9 mouse cellular contexts compared by ENCODE assay signal in the genomic region with DNA sequence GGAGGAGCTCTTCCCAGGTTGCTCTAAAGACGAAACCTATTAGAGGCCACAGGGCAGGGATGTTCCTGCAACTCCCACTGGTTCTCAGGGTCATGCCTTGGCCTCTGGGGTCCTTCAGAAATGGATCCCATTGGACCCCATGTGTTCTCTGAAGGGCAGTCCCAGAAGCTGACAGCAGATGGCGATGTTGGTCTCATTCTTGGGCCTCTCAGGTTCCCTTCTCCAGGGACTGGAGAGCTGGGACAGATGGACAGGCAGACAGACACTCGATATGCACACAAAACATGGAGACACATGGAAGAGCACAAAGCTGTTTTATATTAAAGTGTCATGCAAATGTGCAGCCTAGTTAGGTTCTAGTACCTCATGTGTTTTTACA. TPM values are rescaled to one million over a fixed set of nuclear protein-coding genes. Genes with fewer than 3 reads are reported as not detected.
DNase-seq lines count a peak whose midpoint lies in the region; ATAC-seq and TF ChIP-seq lines count a peak whose summit lies in the region.
"Had no signal": no experiment of that assay in that cellular context is flagged by ENCODE, and none has a peak within 500 bp of the region (broad histone marks: within the 10 kb centered on the region; RNA-seq: fewer than 3 reads in every experiment).

No protein-coding gene starts in this region.

- no peak overlapping the region for H3K4me3 ChIP-seq in intestine, postnatal 0 days (ENCODE audit: low read depth, low read length)
- H3K4me3 ChIP-seq in intestine, embryonic 16.5 days (ENCODE audit: low read length), result no peak overlapping the region
- no peak overlapping the region for H3K4me3 ChIP-seq in liver, embryonic 11.5 days (ENCODE audit: low read depth, low read length)
- H3K4me3 ChIP-seq: erythroblast, embryonic 14.5 days had no signal

- no peaks in the 10 kb centered on the region for H3K36me3 ChIP-seq in intestine, postnatal 0 days (ENCODE audit: control insufficient read depth, insufficient read depth)
- no peaks in the 10 kb centered on the region for H3K36me3 ChIP-seq in intestine, embryonic 16.5 days (ENCODE audit: control insufficient read depth, insufficient read depth, low read length)
- no peaks in the 10 kb centered on the region for H3K36me3 ChIP-seq in liver, embryonic 11.5 days (ENCODE audit: control insufficient read depth, insufficient read depth, low read length)

- 15% methylated on average over 3 of the region's 3 CpGs for WGBS in intestine, postnatal 0 days
- 14% methylated on average over 3 of the region's 3 CpGs for WGBS in intestine, embryonic 16.5 days
- 15% methylated on average over 3 of the region's 3 CpGs for WGBS in liver, embryonic 11.5 days

- no peak overlapping the region for H3K9ac ChIP-seq in intestine, postnatal 0 days (ENCODE audit: low read depth, low read length)
- no peak overlapping the region for H3K9ac ChIP-seq in intestine, embryonic 16.5 days (ENCODE audit: low read depth, low read length)
- no peak overlapping the region for H3K9ac ChIP-seq in liver, embryonic 11.5 days (ENCODE audit: low read depth, low read length)

- peaks cover 3% of the 10 kb centered on the region; the same call in 1 of the 2 replicates for H3K9me3 ChIP-seq in intestine, postnatal 0 days (ENCODE audit: control insufficient read depth)
- H3K9me3 ChIP-seq in intestine, embryonic 16.5 days (ENCODE audit: control insufficient read depth, low read length), result no peaks in the 10 kb centered on the region
- no peaks in the 10 kb centered on the region for H3K9me3 ChIP-seq in liver, embryonic 11.5 days (ENCODE audit: control insufficient read depth, low read length)

- no peaks in the 10 kb centered on the region for H3K4me1 ChIP-seq in intestine, postnatal 0 days (replicated peaks; ENCODE audit: control insufficient read depth, insufficient read depth, low read length)
- no peaks in the 10 kb centered on the region for H3K4me1 ChIP-seq in intestine, embryonic 16.5 days (ENCODE audit: control insufficient read depth, insufficient read depth, low read length)
- H3K4me1 ChIP-seq in liver, embryonic 11.5 days (replicated peaks; ENCODE audit: control insufficient read depth, insufficient read depth, low read length), result no peaks in the 10 kb centered on the region

- H3K27me3 ChIP-seq in intestine, postnatal 0 days (replicated peaks; ENCODE audit: control insufficient read depth, insufficient read depth, low read length), result no peaks in the 10 kb centered on the region
- no peaks in the 10 kb centered on the region for H3K27me3 ChIP-seq in intestine, embryonic 16.5 days (replicated peaks; ENCODE audit: control insufficient read depth, insufficient read depth, low read length)
- no peaks in the 10 kb centered on the region; the same call in 1 of the 2 replicates for H3K27me3 ChIP-seq in liver, embryonic 11.5 days (replicated peaks; ENCODE audit: control insufficient read depth, insufficient read depth, low read length)

- no peak for ATAC-seq in intestine, postnatal 0 days
- ATAC-seq in intestine, embryonic 16.5 days, result no peak
- ATAC-seq in liver, embryonic 11.5 days (replicated peaks; ENCODE audit: low FRiP score), result no peak
- no peak for ATAC-seq in megakaryocyte, adult 5-6 weeks (ENCODE audit: poor library complexity, severe bottlenecking)

- no peak overlapping the region for H3K4me2 ChIP-seq in intestine, postnatal 0 days (replicated peaks; ENCODE audit: low read depth)
- H3K4me2 ChIP-seq in intestine, embryonic 16.5 days (ENCODE audit: low read depth, low read length), result no peak overlapping the region
- no peak overlapping the region for H3K4me2 ChIP-seq in liver, embryonic 11.5 days

- DNase-seq in adrenal gland, adult 18-20 months (ENCODE audit: low spot score in 2 of 2), result peak; percentile 68 to 72
- peak; percentile 80 for DNase-seq in embryo, embryonic 9.5 days (ENCODE audit: extremely low spot score)
- peak; percentile 73 for DNase-seq in kidney, postnatal 10 days
- DNase-seq in liver, embryonic 11.5 days (ENCODE audit: low spot score), result peak; percentile 45
- peak; percentile 72 for DNase-seq in retina, postnatal 7 days (ENCODE audit: low read depth, low spot score)

- no peak overlapping the region for H3K27ac ChIP-seq in intestine, postnatal 0 days (ENCODE audit: low read depth, low read length)
- H3K27ac ChIP-seq in intestine, embryonic 16.5 days (ENCODE audit: low read length), result no peak overlapping the region
- H3K27ac ChIP-seq in liver, embryonic 11.5 days (ENCODE audit: low read depth, low read length), result no peak overlapping the region

- TF ChIP-seq CTCF in intestine, postnatal 0 days (IDR thresholded peaks at IDR 0.05; ENCODE audit: low read depth), result peak; percentile 80

RNA-seq across cellular contexts. Expression of gene Tas1r2, which starts 31.3 kb away (rescaled TPM):
- polyA plus RNA-seq in intestine, postnatal 0 days (2015; fragmentation: Nextera tagmentation; extraction: Ambion mirVana), result not detected in 2 replicates
- not detected in 2 replicates for polyA plus RNA-seq in intestine, embryonic 16.5 days (2015; fragmentation: Nextera tagmentation; extraction: Ambion mirVana)
- not detected for total RNA-seq in adrenal gland, adult 18-20 months (2021)
- not detected in 2 replicates for polyA plus RNA-seq in liver, embryonic 11.5 days (2014; fragmentation: Nextera tagmentation; extraction: Ambion mirVana)
- total RNA-seq in megakaryocyte, adult 5-6 weeks (2015), result not detected in 2 replicates
- not detected in 2 replicates for total RNA-seq in megakaryocyte, adult 5-6 weeks (2017)
- polyA plus RNA-seq: erythroblast, embryonic 14.5 days had no signal
